Mouse (Mus musculus) cerebellum, adult 2 months (tissue): ENCODE measurements around the gene Kcnb1. TPM values are rescaled to one million over a fixed set of nuclear protein-coding genes. Genes with fewer than 3 reads are reported as not detected.

Experiments
- DNase-seq, 2 experiments: peaks; one replicate each; pipeline ENCODE4 v3.0.0; 2021
- H3K27ac ChIP-seq: fragments of 200-500 bp; 2 replicates; pipeline ENCODE4 v1.5.1; 2012; ENCODE audit warnings: low read length, control low read depth, inconsistent platforms; ENCODE audit not compliant: insufficient read depth
- H3K27me3 ChIP-seq: fragments of 200-500 bp; 2 replicates; pipeline ENCODE4 v1.6.1; 2012; ENCODE audit warnings: inconsistent platforms, mild to moderate bottlenecking, low read length, moderate library complexity; ENCODE audit not compliant: control insufficient read depth, insufficient read depth
- H3K4me1 ChIP-seq: fragments of 200-500 bp; 2 replicates; pipeline ENCODE4 v1.6.1; 2011; ENCODE audit warnings: low read length; ENCODE audit not compliant: control insufficient read depth, insufficient read depth
- H3K4me3 ChIP-seq: fragments of 200-500 bp; replicated peaks from 2 replicates; pipeline ENCODE3; 2011; ENCODE audit warnings: mild to moderate bottlenecking, low read depth, low read length, control low read depth; ENCODE audit not compliant: insufficient read depth
- CTCF ChIP-seq: fragments of 200-500 bp; IDR thresholded peaks from 2 replicates; pipeline ENCODE4 v1.5.1; 2011; ENCODE audit warnings: low read depth, mild to moderate bottlenecking, control low read depth, low read length, moderate library complexity, borderline replicate concordance; ENCODE audit not compliant: insufficient read depth
- POLR2A ChIP-seq: fragments of 200-500 bp; IDR thresholded peaks from 2 replicates; pipeline ENCODE4 v1.6.1; 2011; ENCODE audit warnings: low read length, control low read depth, borderline replicate concordance; ENCODE audit not compliant: insufficient read depth
- WGBS: fragments of 180-500 bp; shearing (Covaris S2); methylation state at CpG from one replicate; pipeline ENCODE4 v1.1.7; 2018; 5-methylcytosine and 5-hydroxymethylcytosine counted together
- polyA plus RNA-seq: library from polyadenylated mRNA; depleted of rRNA; stranded (reverse); fragments of >200 nt; gene quantifications from 2 replicates; pipeline ENCODE4 v1.2.3, GENCODE M21; 2012

The Kcnb1 gene
- polyA plus RNA-seq, 1 experiment: 9.2 TPM

DNA sequence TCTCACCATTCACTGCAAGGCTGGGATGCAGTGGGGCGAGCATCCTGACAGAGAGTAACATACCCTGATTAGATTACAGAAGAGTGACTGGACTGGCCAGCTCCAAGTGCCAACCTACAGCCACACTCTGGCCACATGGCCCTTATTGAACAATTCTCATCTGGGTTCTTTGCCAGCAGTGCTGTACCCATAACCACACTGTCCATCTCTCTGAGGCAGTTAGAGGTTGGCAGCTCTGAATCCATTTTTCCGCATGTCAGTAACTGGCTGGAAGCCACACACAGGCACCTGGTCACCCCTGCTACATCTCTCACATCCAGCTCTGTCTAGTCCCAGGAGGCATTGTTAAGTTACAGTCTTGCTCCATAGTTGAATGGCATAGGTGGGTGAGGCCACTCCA, 46.0 kb downstream of the Kcnb1 start:
- 54% methylated on average over 2 of the region's 2 CpGs for WGBS
- Histone ChIP-seq H3K4me1 (peaks cover 7% of the 10 kb centered on the region; the same call in 1 of the 2 replicates), H3K4me3 (no peak overlapping the region), H3K27me3 (no peaks in the 10 kb centered on the region), H3K27ac (no peak overlapping the region)
- DNase-seq: no peak
- TF ChIP-seq POLR2A (no peak), CTCF (no peak)

DNA sequence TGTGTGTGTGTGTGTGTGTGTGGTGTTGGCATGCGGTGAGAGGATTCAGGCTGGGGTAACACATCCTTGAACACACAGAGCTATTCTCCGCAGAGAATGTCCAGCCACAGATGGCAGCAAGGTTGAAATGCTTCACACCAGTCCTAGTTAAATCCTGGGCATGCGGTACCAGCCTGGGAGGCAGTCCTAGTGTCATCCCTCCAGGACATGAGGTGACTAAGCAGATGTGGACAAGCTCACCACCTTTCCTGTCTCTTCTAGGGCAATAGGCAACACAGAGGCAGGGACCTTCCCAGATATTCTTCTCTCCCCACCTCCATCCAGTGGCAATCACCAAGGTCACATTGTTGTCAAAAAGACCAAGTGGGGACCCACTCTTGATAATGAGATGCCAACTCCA, 47.7 kb downstream of the Kcnb1 start:
- H3K4me1 ChIP-seq: peaks cover 7% of the 10 kb centered on the region; the same call in 1 of the 2 replicates
- DNase-seq: no peak
- TF ChIP-seq POLR2A (no peak), CTCF (no peak)
- no peaks in the 10 kb centered on the region for H3K27me3 ChIP-seq
- 90% methylated on average over 3 of the region's 3 CpGs for WGBS
- H3K4me3 ChIP-seq: no peak overlapping the region
- H3K27ac ChIP-seq: no peak overlapping the region

DNA sequence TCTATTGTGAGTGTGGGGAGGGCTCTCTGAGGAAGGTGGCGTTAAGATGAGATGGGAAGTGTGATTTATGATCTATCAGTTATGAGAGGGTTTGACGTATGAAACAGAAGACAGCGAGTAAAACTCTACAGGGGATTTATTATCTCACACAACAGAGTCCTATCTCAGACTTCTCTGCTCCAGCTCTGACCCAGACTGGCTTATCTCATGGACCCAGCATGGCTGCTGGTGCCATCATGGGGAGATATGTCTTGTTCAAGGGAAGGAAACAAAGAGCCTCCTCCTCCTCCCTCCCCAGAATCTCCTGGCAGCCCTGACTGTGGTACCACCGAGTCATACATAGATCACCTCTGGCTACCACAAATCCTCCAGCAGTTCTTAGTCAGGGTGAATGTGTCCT, 48.1 kb downstream of the Kcnb1 start:
- no peak overlapping the region for H3K4me3 ChIP-seq
- no peak overlapping the region for H3K27ac ChIP-seq
- no peaks in the 10 kb centered on the region for H3K27me3 ChIP-seq
- no peak for TF ChIP-seq POLR2A
- TF ChIP-seq CTCF: no peak
- no peak for DNase-seq
- peaks cover 10% of the 10 kb centered on the region; the same call in 1 of the 2 replicates for H3K4me1 ChIP-seq
- 91% methylated on average over 4 of the region's 4 CpGs for WGBS

DNA sequence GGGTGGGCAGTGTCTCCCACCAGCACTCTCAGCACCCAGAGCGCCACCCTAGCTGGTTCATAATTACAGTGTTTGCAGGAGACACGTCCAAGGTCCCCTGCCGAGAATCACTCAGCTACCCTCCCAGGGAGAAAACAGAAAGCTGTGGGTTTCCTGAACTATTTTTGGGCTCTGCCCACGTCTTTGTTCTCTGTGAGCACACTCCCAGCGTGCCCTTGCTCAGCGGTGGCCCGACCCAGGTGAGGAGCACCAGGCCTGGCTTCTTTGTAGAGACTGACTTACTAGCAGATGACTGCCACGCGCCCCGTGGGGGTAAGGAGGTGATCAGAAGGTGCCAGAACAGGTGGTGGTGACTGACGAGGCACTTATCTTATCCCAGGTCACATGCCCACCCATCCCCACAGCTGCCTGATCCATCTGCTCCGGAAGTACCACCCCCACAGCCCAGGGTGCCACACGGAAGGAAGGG, 50.1 kb downstream of the Kcnb1 start:
- WGBS: 69% methylated on average over 13 of the region's 13 CpGs
- Histone ChIP-seq H3K27ac (no peak overlapping the region), H3K4me1 (peaks cover 8% of the 10 kb centered on the region; the same call in 1 of the 2 replicates), H3K4me3 (no peak overlapping the region), H3K27me3 (no peaks in the 10 kb centered on the region)
- no peak for TF ChIP-seq CTCF
- no peak for TF ChIP-seq POLR2A
- no peak for DNase-seq

DNA sequence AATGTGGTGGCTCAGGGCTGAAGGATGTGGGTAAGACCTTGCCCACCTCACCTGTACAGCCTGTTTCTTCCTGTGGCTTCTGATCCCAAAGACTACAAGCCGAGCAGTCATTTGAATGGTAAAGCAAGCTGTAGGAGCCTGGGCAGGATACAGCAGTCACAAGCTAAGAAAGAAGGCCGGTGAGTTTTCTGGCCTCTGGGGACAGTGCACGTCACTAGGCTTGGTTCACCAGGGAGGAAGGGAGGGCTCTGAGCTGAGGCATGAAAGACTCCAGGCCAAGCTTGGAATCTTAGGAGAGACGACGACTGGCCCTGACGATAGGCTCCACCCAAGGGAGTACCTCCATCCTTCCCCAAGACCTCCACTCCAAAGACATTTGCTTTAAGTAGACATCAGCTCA, 51.3 kb downstream of the Kcnb1 start:
- H3K4me3 ChIP-seq: no peak overlapping the region
- no peak for TF ChIP-seq POLR2A
- no peak for TF ChIP-seq CTCF
- H3K27ac ChIP-seq: no peak overlapping the region
- H3K4me1 ChIP-seq: peaks cover 4% of the 10 kb centered on the region; the same call in 1 of the 2 replicates
- DNase-seq: no peak
- no peaks in the 10 kb centered on the region for H3K27me3 ChIP-seq
- WGBS: 84% methylated on average over 6 of the region's 6 CpGs

DNA sequence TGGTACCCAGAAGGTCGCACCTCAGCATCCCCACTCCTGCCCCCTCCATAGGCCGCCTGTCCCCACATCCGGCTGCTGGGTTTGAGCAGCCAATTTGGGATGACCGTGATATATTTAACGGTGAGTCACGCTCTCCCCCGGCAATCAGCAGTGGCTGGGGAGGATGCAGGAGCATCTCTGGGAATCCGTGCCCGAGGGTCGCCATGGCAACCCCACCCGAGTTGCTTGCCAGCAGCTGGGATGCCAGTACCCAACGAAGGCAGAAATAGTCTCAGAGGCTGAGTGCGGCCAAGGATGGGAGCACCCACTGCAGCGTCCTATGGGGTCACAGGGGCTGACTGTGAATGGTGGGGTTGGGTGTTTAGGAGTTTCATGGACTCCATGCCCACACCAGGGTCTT, 53.0 kb downstream of the Kcnb1 start:
- no peaks in the 10 kb centered on the region for H3K27me3 ChIP-seq
- H3K4me3 ChIP-seq: no peak overlapping the region
- WGBS: 16% methylated on average over 14 of the region's 14 CpGs
- DNase-seq: peak; percentile 29 to 44
- TF ChIP-seq CTCF (no peak), POLR2A (no peak)
- H3K4me1 ChIP-seq: peaks cover 4% of the 10 kb centered on the region; the same call in 1 of the 2 replicates
- no peak overlapping the region for H3K27ac ChIP-seq

DNA sequence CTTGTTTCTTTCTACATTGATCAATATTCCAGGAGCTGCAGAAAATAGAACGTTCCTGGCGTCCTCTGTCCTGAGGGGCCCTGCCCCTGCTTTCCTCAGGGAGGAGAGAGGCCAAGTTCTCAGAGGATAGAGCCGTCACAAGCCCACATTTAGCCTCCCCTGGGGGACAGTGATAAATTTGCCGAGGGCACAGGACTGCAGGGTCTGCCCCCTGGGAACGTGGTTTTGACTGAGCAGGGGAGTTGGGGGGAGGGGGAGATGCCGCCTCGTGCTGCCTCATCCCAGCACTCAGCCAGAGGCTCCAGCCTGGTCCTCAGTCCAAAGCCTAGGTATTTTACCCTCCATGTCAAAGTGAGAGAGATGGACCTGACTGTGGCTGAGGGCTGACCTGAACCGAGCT, 57.9 kb downstream of the Kcnb1 start:
- Histone ChIP-seq H3K27ac (no peak overlapping the region), H3K27me3 (no peaks in the 10 kb centered on the region), H3K4me3 (no peak overlapping the region), H3K4me1 (peaks cover 2% of the 10 kb centered on the region; the same call in 1 of the 2 replicates)
- 58% methylated on average over 8 of the region's 8 CpGs for WGBS
- TF ChIP-seq CTCF (no peak), POLR2A (no peak)
- DNase-seq: no peak

DNA sequence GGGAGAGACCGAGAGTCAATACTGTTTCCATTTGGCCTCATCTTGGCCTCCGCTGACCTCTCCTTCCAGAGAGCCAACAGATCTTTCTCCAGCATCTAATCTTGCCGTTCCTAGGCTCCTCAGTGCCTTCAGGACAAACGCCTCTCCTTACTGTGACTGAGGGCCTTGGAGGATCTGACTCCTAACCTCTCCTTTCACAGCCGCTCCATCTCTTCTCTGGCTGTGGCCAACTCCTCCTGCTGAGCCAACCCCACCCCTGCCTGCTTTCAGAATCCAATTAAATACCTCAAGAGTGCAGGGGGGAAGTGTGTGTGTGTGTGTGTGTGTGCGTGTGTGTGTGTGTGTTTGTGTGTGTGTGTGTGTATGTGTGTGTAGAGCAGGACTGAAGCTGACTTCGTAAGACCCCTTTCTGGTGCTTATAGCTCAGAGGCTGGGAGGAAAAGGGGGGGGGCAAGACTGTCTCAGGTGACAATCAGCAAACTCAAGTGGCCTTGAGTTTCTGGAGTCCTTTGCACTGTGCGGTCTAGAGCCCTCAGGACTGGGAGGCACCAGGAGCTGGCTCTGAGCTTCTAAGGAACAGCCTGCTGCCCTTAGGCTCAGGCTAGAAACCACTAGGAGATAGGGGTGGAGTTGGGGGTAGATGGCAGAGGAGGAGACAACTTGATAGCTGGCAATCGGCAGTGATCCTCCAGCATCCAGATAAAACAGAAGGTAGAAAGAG, 59.7 kb downstream of the Kcnb1 start:
- no peaks in the 10 kb centered on the region for H3K27me3 ChIP-seq
- TF ChIP-seq POLR2A (no peak), CTCF (no peak)
- no peaks in the 10 kb centered on the region for H3K4me1 ChIP-seq
- no peak for DNase-seq
- WGBS: 72% methylated on average over 9 of the region's 9 CpGs
- no peak overlapping the region for H3K27ac ChIP-seq
- no peak overlapping the region for H3K4me3 ChIP-seq
